Mouse (Mus musculus) cerebellum, adult 2 months (tissue): ENCODE data around the gene Mid1. TPM values are rescaled to one million over a fixed set of nuclear protein-coding genes. Genes with fewer than 3 reads are reported as not detected.

Experiments used
- DNase-seq, 2 experiments: peaks; one replicate each; pipeline ENCODE4 v3.0.0; 2021
- H3K27ac ChIP-seq: fragments of 200-500 bp; 2 replicates; pipeline ENCODE4 v1.5.1; 2012; ENCODE audit warnings: low read length, control low read depth, inconsistent platforms; ENCODE audit not compliant: insufficient read depth
- H3K27me3 ChIP-seq: fragments of 200-500 bp; 2 replicates; pipeline ENCODE4 v1.6.1; 2012; ENCODE audit warnings: inconsistent platforms, mild to moderate bottlenecking, low read length, moderate library complexity; ENCODE audit not compliant: control insufficient read depth, insufficient read depth
- H3K4me1 ChIP-seq: fragments of 200-500 bp; 2 replicates; pipeline ENCODE4 v1.6.1; 2011; ENCODE audit warnings: low read length; ENCODE audit not compliant: control insufficient read depth, insufficient read depth
- H3K4me3 ChIP-seq: fragments of 200-500 bp; replicated peaks from 2 replicates; pipeline ENCODE3; 2011; ENCODE audit warnings: mild to moderate bottlenecking, low read depth, low read length, control low read depth; ENCODE audit not compliant: insufficient read depth
- CTCF ChIP-seq: fragments of 200-500 bp; IDR thresholded peaks from 2 replicates; pipeline ENCODE4 v1.5.1; 2011; ENCODE audit warnings: low read depth, mild to moderate bottlenecking, control low read depth, low read length, moderate library complexity, borderline replicate concordance; ENCODE audit not compliant: insufficient read depth
- POLR2A ChIP-seq: fragments of 200-500 bp; IDR thresholded peaks from 2 replicates; pipeline ENCODE4 v1.6.1; 2011; ENCODE audit warnings: low read length, control low read depth, borderline replicate concordance; ENCODE audit not compliant: insufficient read depth
- WGBS: fragments of 180-500 bp; shearing (Covaris S2); methylation state at CpG from one replicate; pipeline ENCODE4 v1.1.7; 2018; 5-methylcytosine and 5-hydroxymethylcytosine counted together
- polyA plus RNA-seq: library from polyadenylated mRNA; depleted of rRNA; stranded (reverse); fragments of >200 nt; gene quantifications from 2 replicates; pipeline ENCODE4 v1.2.3, GENCODE M21; 2012

Mid1 gene
- polyA plus RNA-seq, 1 experiment = 134 TPM

DNA sequence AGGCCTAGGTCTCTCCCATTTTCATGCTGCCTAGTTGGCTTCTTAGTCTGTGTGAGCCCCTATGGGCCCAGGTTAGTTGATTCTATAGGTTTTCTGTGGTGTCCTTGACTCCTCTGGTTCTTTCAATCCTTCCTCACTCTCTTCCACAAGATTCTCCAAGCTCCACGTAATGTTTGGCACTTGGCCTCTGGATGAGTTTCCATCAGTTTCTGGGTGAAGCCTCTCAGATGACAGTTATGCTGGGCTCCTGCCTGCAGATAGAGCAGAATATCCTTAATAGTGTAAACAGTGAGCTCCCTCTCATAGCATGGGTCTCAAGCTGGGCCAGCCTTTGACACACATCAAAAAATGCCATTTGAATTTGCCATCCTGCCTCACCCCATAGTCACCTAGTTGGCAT is 38.5 kb downstream of the Mid1 start:
- TF ChIP-seq CTCF = no peak
- no peak for TF ChIP-seq POLR2A
- DNase-seq = no peak
- Histone ChIP-seq H3K4me3 (no peak overlapping the region), H3K27ac (no peak overlapping the region), H3K27me3 (no peaks in the 10 kb centered on the region), H3K4me1 (no peaks in the 10 kb centered on the region)
- 76% methylated on average over 1 of the region's 1 CpGs for WGBS

DNA sequence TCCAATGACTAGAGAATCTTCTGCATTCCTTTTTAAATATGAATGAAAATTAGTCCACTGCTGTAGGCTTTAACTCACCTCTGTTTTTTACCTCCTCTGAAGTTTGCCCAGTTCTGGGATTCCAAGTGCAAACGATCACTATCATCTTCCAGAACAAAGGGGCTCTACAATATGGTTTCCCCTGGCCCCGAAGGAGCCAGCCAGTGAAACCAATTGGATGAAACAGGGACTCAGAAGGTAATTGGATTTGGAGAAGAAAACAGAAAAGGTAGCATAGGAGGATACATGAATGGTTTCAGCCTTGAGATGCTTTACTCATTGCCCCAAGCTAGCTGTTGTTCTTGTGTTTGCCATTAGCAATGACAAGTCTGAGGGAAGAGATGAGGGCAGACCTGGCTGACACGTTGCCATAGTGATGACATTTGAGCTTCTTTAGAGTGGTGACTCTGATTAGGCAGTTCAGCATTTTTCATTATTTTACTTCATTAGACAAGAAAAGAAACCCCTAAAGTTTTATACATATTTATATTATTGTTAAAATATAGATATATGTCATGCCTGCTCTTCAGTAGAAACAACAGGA is 50.5 kb downstream of the Mid1 start:
- H3K4me3 ChIP-seq = no peak overlapping the region
- WGBS = 53% methylated on average over 3 of the region's 3 CpGs
- no peak for TF ChIP-seq CTCF
- no peak for TF ChIP-seq POLR2A
- H3K27ac ChIP-seq = no peak overlapping the region
- no peak for DNase-seq
- no peaks in the 10 kb centered on the region for H3K4me1 ChIP-seq
- no peaks in the 10 kb centered on the region for H3K27me3 ChIP-seq

DNA sequence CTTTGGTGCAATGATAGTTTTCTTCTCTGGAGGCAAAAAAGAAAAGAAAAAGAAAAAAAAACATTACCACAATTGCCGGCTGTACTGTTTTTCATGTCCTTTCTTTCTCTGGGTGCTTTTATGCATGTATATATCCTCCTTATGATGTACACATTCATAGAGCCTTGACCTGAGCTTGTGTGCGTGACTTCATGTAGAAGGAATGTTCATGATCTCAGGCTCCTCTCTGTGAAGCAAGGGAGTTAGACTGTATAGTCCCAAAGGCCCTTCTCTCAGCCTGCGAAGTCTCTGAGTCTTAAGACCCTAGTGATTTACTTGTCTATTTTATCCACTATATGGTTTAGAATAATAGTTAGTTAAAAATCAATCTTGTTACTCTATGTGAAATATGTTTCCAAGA is 73.0 kb downstream of the Mid1 start:
- H3K27ac ChIP-seq = no peak overlapping the region
- H3K27me3 ChIP-seq = no peaks in the 10 kb centered on the region
- no peaks in the 10 kb centered on the region for H3K4me1 ChIP-seq
- TF ChIP-seq POLR2A = no peak
- no peak for TF ChIP-seq CTCF
- no peak overlapping the region for H3K4me3 ChIP-seq
- 88% methylated on average over 3 of the region's 3 CpGs for WGBS
- DNase-seq = no peak

DNA sequence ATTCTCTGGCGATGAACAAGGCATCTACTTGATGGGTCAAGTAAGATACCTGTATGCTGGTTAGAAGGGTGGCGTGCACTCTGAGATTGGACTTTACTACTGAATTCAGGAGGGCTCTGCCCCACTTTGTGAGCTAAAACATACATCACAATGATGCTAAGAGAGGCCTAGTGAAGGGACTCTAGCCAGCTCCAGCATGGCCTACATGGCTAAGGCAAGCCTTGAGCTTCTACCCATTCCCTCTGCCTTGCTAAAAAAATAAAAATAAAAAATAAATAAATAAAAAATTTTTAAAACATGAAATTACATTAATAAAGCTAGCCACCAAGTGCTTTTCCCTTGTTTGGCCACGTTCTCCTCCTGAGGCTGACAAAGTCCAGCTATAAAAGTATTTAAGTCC is 94.5 kb downstream of the Mid1 start, which contains the start of gene 4933400A11Rik:
TSS of gene 4933400A11Rik (minus strand) at position 101 of the 400 bp plus-strand sequence.
- Histone ChIP-seq H3K4me1 (no peaks in the 10 kb centered on the region), H3K27ac (no peak within 1 kb of the TSS), H3K27me3 (no peaks in the 10 kb centered on the region), H3K4me3 (no peak within 1 kb of the TSS)
- TF ChIP-seq POLR2A = no peak
- no peak for TF ChIP-seq CTCF
- whole genome bisulfite sequencing = 89% methylated on average over 3 of the region's 3 CpGs
- DNase-seq = no peak

DNA sequence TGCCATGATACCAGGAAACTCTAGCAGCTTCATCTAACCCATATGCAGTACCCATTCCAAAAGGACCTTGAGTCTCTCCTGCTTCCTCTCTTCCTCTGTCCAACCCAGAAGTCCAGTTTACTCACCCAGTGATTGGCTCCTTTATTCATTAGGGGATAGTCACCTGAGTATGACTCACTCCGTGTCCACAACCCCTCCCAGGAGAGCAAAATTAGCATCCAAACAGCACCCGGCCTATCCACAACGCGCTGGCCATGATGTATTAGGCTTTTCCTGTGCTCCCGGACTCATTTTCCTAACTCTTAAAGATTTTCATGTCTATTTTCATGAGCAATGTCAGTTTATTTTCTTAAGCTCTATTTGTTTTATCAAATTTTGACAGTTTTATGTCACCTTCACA is 104.7 kb downstream of the Mid1 start:
- Histone ChIP-seq H3K27me3 (no peaks in the 10 kb centered on the region), H3K27ac (no peak overlapping the region), H3K4me3 (no peak overlapping the region), H3K4me1 (no peaks in the 10 kb centered on the region)
- DNase-seq = no peak
- 87% methylated on average over 5 of the region's 5 CpGs for WGBS
- TF ChIP-seq POLR2A (no peak), CTCF (no peak)

DNA sequence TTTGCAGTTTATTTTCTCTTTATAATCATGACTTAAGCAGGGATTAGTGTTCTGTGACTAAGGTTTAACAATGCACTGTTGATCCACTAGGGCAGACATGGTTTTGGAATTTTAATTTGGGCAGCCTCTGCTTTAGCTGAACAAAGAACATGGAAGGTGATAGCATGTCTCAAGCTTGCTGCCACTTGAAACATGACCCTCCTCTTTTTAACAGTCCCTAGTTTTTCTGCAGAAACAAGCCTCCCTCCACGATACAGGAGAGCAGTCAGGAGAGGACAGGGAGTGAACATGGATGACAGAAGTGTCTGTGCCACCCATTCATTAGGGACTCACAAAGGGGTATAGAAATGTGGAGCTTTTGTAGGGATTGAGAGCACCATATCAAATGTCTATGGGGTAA is 107.9 kb downstream of the Mid1 start:
- DNase-seq = no peak
- H3K4me1 ChIP-seq = no peaks in the 10 kb centered on the region
- no peak for TF ChIP-seq POLR2A
- TF ChIP-seq CTCF = no peak
- H3K4me3 ChIP-seq = no peak overlapping the region
- no peaks in the 10 kb centered on the region for H3K27me3 ChIP-seq
- no peak overlapping the region for H3K27ac ChIP-seq
- WGBS = 48% methylated on average over 1 of the region's 1 CpGs

DNA sequence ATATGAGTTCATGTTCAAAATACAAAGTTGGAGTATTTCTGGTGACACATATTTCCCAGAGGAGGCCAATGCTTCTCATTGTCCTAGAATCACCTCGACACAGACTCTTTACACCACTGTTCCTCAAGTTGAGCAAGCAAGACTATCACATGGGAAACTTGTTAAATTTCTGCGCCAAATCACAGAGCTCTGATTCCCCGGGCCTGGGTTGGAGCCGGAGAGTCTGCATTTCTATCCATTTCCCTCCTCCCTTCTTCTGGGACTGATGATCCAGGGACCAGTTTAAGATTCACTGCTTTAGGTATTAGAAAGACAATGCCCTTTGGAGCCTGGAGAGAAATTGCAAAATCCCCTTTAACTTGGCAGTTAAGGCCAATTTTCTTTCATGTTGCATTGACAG is 109.4 kb downstream of the Mid1 start:
- TF ChIP-seq CTCF (no peak), POLR2A (no peak)

DNA sequence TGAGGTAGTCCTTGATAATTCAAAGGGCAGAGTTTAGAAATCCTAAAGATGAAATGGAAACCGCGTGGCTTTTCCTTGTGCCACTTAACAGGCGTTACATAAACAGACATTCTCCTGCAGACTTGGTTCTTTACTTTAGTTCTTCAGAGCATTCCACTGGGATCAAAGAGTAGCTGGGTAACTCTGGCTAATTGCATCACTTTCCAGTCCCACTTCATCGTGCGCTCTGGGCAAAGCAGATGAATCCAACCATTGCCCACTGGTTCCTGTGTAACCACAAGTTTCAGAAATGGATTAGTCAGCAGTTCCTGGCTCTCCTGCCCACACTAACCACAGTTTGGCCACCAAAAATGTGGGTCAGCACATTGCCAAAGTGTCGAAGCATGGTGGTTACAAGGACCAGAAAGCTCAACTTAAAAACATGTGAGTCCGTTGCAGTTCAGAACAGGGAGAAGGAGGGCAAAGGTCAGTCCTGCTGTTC is 109.9 kb downstream of the Mid1 start:
- Histone ChIP-seq H3K27ac (no peak overlapping the region), H3K4me3 (no peak overlapping the region), H3K4me1 (no peaks in the 10 kb centered on the region), H3K27me3 (no peaks in the 10 kb centered on the region)
- no peak for DNase-seq
- TF ChIP-seq POLR2A = no peak
- TF ChIP-seq CTCF = no peak
- 37% methylated on average over 7 of the region's 7 CpGs for WGBS

More for the DNA sequence above, 109.4 kb downstream of the Mid1 start:
- Histone ChIP-seq H3K27me3 (no peaks in the 10 kb centered on the region), H3K27ac (no peak overlapping the region), H3K4me1 (no peaks in the 10 kb centered on the region), H3K4me3 (no peak overlapping the region)
- no peak for DNase-seq
- WGBS = 67% methylated on average over 4 of the region's 4 CpGs
